Mouse (Mus musculus) lung, embryonic 15.5 days (tissue): ENCODE data around the gene Ktn1. TPM values are rescaled to one million over a fixed set of nuclear protein-coding genes. Genes with fewer than 3 reads are reported as not detected.

ENCODE experiments used
- ATAC-seq: fragments of 200-750 bp; cut with Nextera tagmentation; 2 replicates; pipeline ENCODE4 v1.8.0; 2017; ENCODE audit warnings: moderate number of reproducible peaks, borderline replicate concordance; ENCODE audit not compliant: low FRiP score, low TSS enrichment; ENCODE audit errors: extremely low read depth
- H3K27ac ChIP-seq: fragments of 300-500 bp; sonication (generic); 2 replicates; pipeline ENCODE4 v1.5.1; 2015; ENCODE audit warnings: moderate library complexity, mild to moderate bottlenecking, inconsistent platforms
- H3K27me3 ChIP-seq: fragments of 300-500 bp; sonication (generic); 2 replicates; pipeline ENCODE4 v1.6.1; 2015; ENCODE audit warnings: inconsistent platforms
- H3K36me3 ChIP-seq: fragments of 300-500 bp; sonication (generic); 2 replicates; pipeline ENCODE4 v1.6.1; 2015; ENCODE audit warnings: inconsistent platforms
- H3K4me1 ChIP-seq: fragments of 300-500 bp; sonication (generic); 2 replicates; pipeline ENCODE4 v1.6.1; 2015; ENCODE audit warnings: inconsistent platforms
- H3K4me2 ChIP-seq: fragments of 300-500 bp; sonication (generic); 2 replicates; pipeline ENCODE4 v1.6.1; 2015; ENCODE audit warnings: inconsistent platforms, mild to moderate bottlenecking, moderate library complexity
- H3K4me3 ChIP-seq: fragments of 300-500 bp; sonication (generic); 2 replicates; pipeline ENCODE4 v1.5.1; 2015; ENCODE audit warnings: mild to moderate bottlenecking, inconsistent platforms
- H3K9ac ChIP-seq: fragments of 300-500 bp; sonication (generic); 2 replicates; pipeline ENCODE4 v1.6.1; 2015; ENCODE audit warnings: inconsistent platforms
- H3K9me3 ChIP-seq: fragments of 300-500 bp; sonication (generic); 2 replicates; pipeline ENCODE4 v1.6.1; 2016; ENCODE audit warnings: inconsistent platforms
- WGBS: fragments of 180-500 bp; shearing (Covaris S2); methylation state at CpG from one replicate; pipeline ENCODE4 v1.1.7; 2015; 5-methylcytosine and 5-hydroxymethylcytosine counted together
- polyA plus RNA-seq: library from polyadenylated mRNA; unstranded; fragments of >200 nt; fragmentation: Nextera tagmentation; extraction: Ambion mirVana; gene quantifications from 2 replicates; pipeline ENCODE4 v1.2.1, GENCODE M21; 2015

The Ktn1 gene
- polyA plus RNA-seq, 1 experiment from 2014 or later: 54.3 TPM

- no peak overlapping the region for H3K4me3 ChIP-seq
- WGBS: 70% methylated on average over 2 of the region's 2 CpGs
- no peak for ATAC-seq
- no peak overlapping the region for H3K27ac ChIP-seq
- H3K4me2 ChIP-seq: no peak overlapping the region
- H3K27me3 ChIP-seq: no peaks in the 10 kb centered on the region
- H3K9ac ChIP-seq: no peak overlapping the region
- peaks cover 25% of the 10 kb centered on the region for H3K36me3 ChIP-seq
- no peaks in the 10 kb centered on the region for H3K4me1 ChIP-seq
- no peaks in the 10 kb centered on the region for H3K9me3 ChIP-seq
Measured at GRCm38 (mm10) chr14:47741046-47741445, 92.8 kb downstream of the Ktn1 start.

- H3K9me3 ChIP-seq: no peaks in the 10 kb centered on the region
- H3K4me2 ChIP-seq: no peak overlapping the region
- no peaks in the 10 kb centered on the region for H3K27me3 ChIP-seq
- peaks cover 11% of the 10 kb centered on the region for H3K36me3 ChIP-seq
- H3K4me3 ChIP-seq: no peak overlapping the region
- ATAC-seq: no peak
- H3K4me1 ChIP-seq: peaks cover 6% of the 10 kb centered on the region; the same call in 1 of the 2 replicates
- WGBS: 89% methylated on average over 7 of the region's 7 CpGs
- no peak overlapping the region for H3K9ac ChIP-seq
- no peak overlapping the region for H3K27ac ChIP-seq
Measured at GRCm38 (mm10) chr14:47742674-47743073, 94.4 kb downstream of the Ktn1 start.

GRCm38 (mm10) chr14:47745086-47745485, 96.8 kb downstream of the Ktn1 start:
- H3K4me2 ChIP-seq: no peak overlapping the region
- H3K9ac ChIP-seq: no peak overlapping the region
- ATAC-seq: no peak
- H3K27ac ChIP-seq: no peak overlapping the region
- H3K4me1 ChIP-seq: peaks cover 6% of the 10 kb centered on the region; the same call in 1 of the 2 replicates
- 0 out of 2 replicates have a peak, but pooled peaks cover under 1% of the 10 kb centered on the region for H3K36me3 ChIP-seq
- no peaks in the 10 kb centered on the region for H3K9me3 ChIP-seq
- no peak overlapping the region for H3K4me3 ChIP-seq
- 78% methylated on average over 4 of the region's 4 CpGs for WGBS
- H3K27me3 ChIP-seq: no peaks in the 10 kb centered on the region

- WGBS: 42% methylated on average over 9 of the region's 9 CpGs
- no peak for ATAC-seq
- H3K4me2 ChIP-seq: no peak overlapping the region
Measured at GRCm38 (mm10) chr14:47747536-47747935, 99.3 kb downstream of the Ktn1 start.

GRCm38 (mm10) chr14:47748714-47749113, 100.5 kb downstream of the Ktn1 start:
- Histone ChIP-seq H3K27me3 (no peaks in the 10 kb centered on the region), H3K4me1 (peaks cover 6% of the 10 kb centered on the region; the same call in 1 of the 2 replicates), H3K4me3 (no peak overlapping the region), H3K27ac (no peak overlapping the region), H3K9ac (no peak overlapping the region), H3K9me3 (no peaks in the 10 kb centered on the region), H3K36me3 (no peaks in the 10 kb centered on the region), H3K4me2 (no peak overlapping the region)
- no peak for ATAC-seq
- 77% methylated on average over 3 of the region's 3 CpGs for WGBS

More at GRCm38 (mm10) chr14:47747536-47747935, 99.3 kb downstream of the Ktn1 start:
- H3K9me3 ChIP-seq: no peaks in the 10 kb centered on the region
- no peaks in the 10 kb centered on the region for H3K36me3 ChIP-seq
- H3K9ac ChIP-seq: no peak overlapping the region
- peaks cover 6% of the 10 kb centered on the region; the same call in 1 of the 2 replicates for H3K4me1 ChIP-seq
- peak overlapping the region; percentile 41; the same call in 1 of the 2 replicates for H3K27ac ChIP-seq
- no peak overlapping the region for H3K4me3 ChIP-seq
- H3K27me3 ChIP-seq: no peaks in the 10 kb centered on the region

- ATAC-seq: peak; percentile 61; the same call in 1 of the 2 replicates
- no peaks in the 10 kb centered on the region for H3K27me3 ChIP-seq
- no peaks in the 10 kb centered on the region for H3K36me3 ChIP-seq
- peak overlapping the region; percentile 16; the same call in 1 of the 2 replicates for H3K27ac ChIP-seq
- H3K4me1 ChIP-seq: peaks cover 6% of the 10 kb centered on the region; the same call in 1 of the 2 replicates
- H3K4me3 ChIP-seq: no peak overlapping the region
- H3K4me2 ChIP-seq: no peak overlapping the region
- H3K9me3 ChIP-seq: no peaks in the 10 kb centered on the region
- WGBS: 44% methylated on average over 8 of the region's 8 CpGs
- no peak overlapping the region for H3K9ac ChIP-seq
Measured at GRCm38 (mm10) chr14:47751422-47752205, 103.4 kb downstream of the Ktn1 start.

- no peak overlapping the region for H3K9ac ChIP-seq
Measured at GRCm38 (mm10) chr14:47753561-47753960, 105.3 kb downstream of the Ktn1 start.

GRCm38 (mm10) chr14:47754253-47754897, 106.1 kb downstream of the Ktn1 start:
- Histone ChIP-seq H3K9me3 (no peaks in the 10 kb centered on the region), H3K27ac (no peak overlapping the region), H3K4me1 (no peaks in the 10 kb centered on the region), H3K4me2 (no peak overlapping the region), H3K9ac (no peak overlapping the region), H3K36me3 (no peaks in the 10 kb centered on the region), H3K4me3 (no peak overlapping the region), H3K27me3 (no peaks in the 10 kb centered on the region)
- WGBS: 65% methylated on average over 4 of the region's 4 CpGs
- no peak for ATAC-seq

More at GRCm38 (mm10) chr14:47753561-47753960, 105.3 kb downstream of the Ktn1 start:
- no peaks in the 10 kb centered on the region for H3K36me3 ChIP-seq
- WGBS: 39% methylated on average over 3 of the region's 3 CpGs
- H3K4me3 ChIP-seq: no peak overlapping the region
- H3K27ac ChIP-seq: no peak overlapping the region
- no peaks in the 10 kb centered on the region for H3K4me1 ChIP-seq
- no peak for ATAC-seq
- H3K27me3 ChIP-seq: no peaks in the 10 kb centered on the region
- H3K4me2 ChIP-seq: no peak overlapping the region
- H3K9me3 ChIP-seq: no peaks in the 10 kb centered on the region

GRCm38 (mm10) chr14:47756411-47757065, 108.3 kb downstream of the Ktn1 start:
- ATAC-seq: no peak
- Histone ChIP-seq H3K4me3 (no peak overlapping the region), H3K27ac (no peak overlapping the region), H3K27me3 (no peaks in the 10 kb centered on the region), H3K4me2 (no peak overlapping the region), H3K9ac (no peak overlapping the region), H3K36me3 (no peaks in the 10 kb centered on the region), H3K9me3 (no peaks in the 10 kb centered on the region), H3K4me1 (no peaks in the 10 kb centered on the region)
- 76% methylated on average over 9 of the region's 9 CpGs for WGBS

- Histone ChIP-seq H3K27ac (no peak overlapping the region), H3K4me2 (no peak overlapping the region), H3K9ac (no peak overlapping the region), H3K36me3 (no peaks in the 10 kb centered on the region), H3K27me3 (no peaks in the 10 kb centered on the region), H3K4me1 (no peaks in the 10 kb centered on the region), H3K4me3 (no peak overlapping the region), H3K9me3 (no peaks in the 10 kb centered on the region)
- ATAC-seq: no peak
- WGBS: 32% methylated on average over 6 of the region's 6 CpGs
Measured at GRCm38 (mm10) chr14:47765192-47765591, 116.9 kb downstream of the Ktn1 start.

- no peaks in the 10 kb centered on the region for H3K9me3 ChIP-seq
- H3K27ac ChIP-seq: no peak overlapping the region
- H3K36me3 ChIP-seq: no peaks in the 10 kb centered on the region
- H3K4me1 ChIP-seq: no peaks in the 10 kb centered on the region
- WGBS: 71% methylated on average over 3 of the region's 3 CpGs
- H3K9ac ChIP-seq: no peak overlapping the region
- H3K4me3 ChIP-seq: no peak overlapping the region
- no peak overlapping the region for H3K4me2 ChIP-seq
- no peaks in the 10 kb centered on the region for H3K27me3 ChIP-seq
- ATAC-seq: no peak
Measured at GRCm38 (mm10) chr14:47765796-47766195, 117.5 kb downstream of the Ktn1 start.
